Mouse (Mus musculus) C2C12 (cell line): ENCODE measurements around the gene Cfap74.

ENCODE experiments used
- CEBPB ChIP-seq: IDR thresholded peaks from one replicate; pipeline ENCODE4 v1.6.1; 2011; ENCODE audit warnings: low read depth, mild to moderate bottlenecking, control low read depth, moderate library complexity
- CTCF ChIP-seq: IDR thresholded peaks from one replicate; pipeline ENCODE4 v1.5.1; 2011; ENCODE audit not compliant: control insufficient read depth, insufficient read depth, insufficient read length
- MAX ChIP-seq: IDR thresholded peaks from one replicate; pipeline ENCODE4 v1.6.1; 2011; ENCODE audit warnings: mild to moderate bottlenecking, control low read depth
- MYOD1 ChIP-seq: IDR thresholded peaks from one replicate; pipeline ENCODE4 v1.6.1; 2011; ENCODE audit warnings: low read depth; ENCODE audit not compliant: control insufficient read depth, insufficient read length

DNA sequence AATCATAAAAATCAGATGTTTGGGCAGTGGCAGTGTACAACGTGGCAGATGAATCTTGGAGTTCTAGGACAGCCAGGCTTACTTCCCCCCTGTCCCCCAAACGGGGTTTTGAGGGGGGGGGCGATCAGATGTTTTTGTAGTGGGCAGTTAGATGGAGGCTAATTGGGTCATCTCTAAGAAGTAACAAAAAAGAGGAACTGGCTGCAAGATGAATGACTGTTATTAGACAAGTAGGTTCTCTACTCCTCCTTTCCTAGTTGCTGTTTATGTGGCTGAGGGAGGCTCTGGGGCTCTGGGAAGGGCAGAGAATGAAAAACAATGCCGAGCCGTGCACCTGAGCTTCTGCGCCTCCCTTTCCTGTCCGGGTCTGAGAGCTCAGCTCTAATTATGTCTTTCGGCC lies 96.1 kb downstream of the Cfap74 start:
- TF ChIP-seq CTCF = no peak
- no peak for TF ChIP-seq MYOD1
- no peak for TF ChIP-seq MAX
- no peak for TF ChIP-seq CEBPB
